Mouse (Mus musculus) heart, embryonic 16.5 days (tissue): Measurements from ENCODE around the gene Abcc4. TPM values are rescaled to one million over a fixed set of nuclear protein-coding genes. Genes with fewer than 3 reads are reported as not detected.
A peak's percentile ranks its signal among the peaks of the same experiment; 100 is the strongest.

Experiments used
- ATAC-seq: fragments of 200-750 bp; cut with Nextera tagmentation; replicated peaks from 2 replicates; pipeline ENCODE4 v1.8.0; 2017; ENCODE audit warnings: moderate number of reproducible peaks; ENCODE audit not compliant: insufficient read depth, low FRiP score; ENCODE audit errors: extremely low read depth
- H3K27ac ChIP-seq: fragments of 300-500 bp; sonication (generic); 2 replicates; pipeline ENCODE4 v1.5.1; 2014; ENCODE audit warnings: mild to moderate bottlenecking, low read length, control low read depth, moderate library complexity
- H3K27me3 ChIP-seq: fragments of 300-500 bp; sonication (generic); 2 replicates; pipeline ENCODE4 v1.6.1; 2014; ENCODE audit warnings: low read length, mixed read lengths; ENCODE audit not compliant: control insufficient read depth, insufficient read depth
- H3K36me3 ChIP-seq: fragments of 300-500 bp; sonication (generic); 2 replicates; pipeline ENCODE4 v1.6.1; 2014; ENCODE audit not compliant: control insufficient read depth, insufficient read depth
- H3K4me1 ChIP-seq: fragments of 300-500 bp; sonication (generic); 2 replicates; pipeline ENCODE4 v1.6.1; 2014; ENCODE audit warnings: low read length, mixed read lengths; ENCODE audit not compliant: control insufficient read depth, insufficient read depth
- H3K4me2 ChIP-seq: fragments of 300-500 bp; sonication (generic); 2 replicates; pipeline ENCODE4 v1.6.1; 2014; ENCODE audit warnings: low read depth, mild to moderate bottlenecking, control low read depth, low read length
- H3K4me3 ChIP-seq: fragments of 300-500 bp; sonication (generic); 2 replicates; pipeline ENCODE4 v1.5.1; 2014; ENCODE audit warnings: mild to moderate bottlenecking, control low read depth, low read length
- H3K9ac ChIP-seq: fragments of 300-500 bp; sonication (generic); 2 replicates; pipeline ENCODE4 v1.6.1; 2014; ENCODE audit warnings: low read length, control low read depth
- H3K9me3 ChIP-seq: fragments of 300-500 bp; sonication (generic); replicated peaks from 2 replicates; pipeline ENCODE4 v1.6.1; 2016; ENCODE audit warnings: low read length; ENCODE audit not compliant: control insufficient read depth
- WGBS: fragments of 180-500 bp; shearing (Covaris S2); extraction: QIAGEN DNeasy Blood & Tissue Kit; methylation state at CpG from one replicate; pipeline ENCODE4 v1.1.7; 2014; 5-methylcytosine and 5-hydroxymethylcytosine counted together
- polyA plus RNA-seq: library from polyadenylated mRNA; unstranded; fragments of >200 nt; fragmentation: Nextera tagmentation; extraction: Ambion mirVana; gene quantifications from 2 replicates; pipeline ENCODE4 v1.2.1, GENCODE M21; 2015

The Abcc4 gene
- polyA plus RNA-seq, 1 experiment from 2014 or later, result 1.6 TPM

DNA sequence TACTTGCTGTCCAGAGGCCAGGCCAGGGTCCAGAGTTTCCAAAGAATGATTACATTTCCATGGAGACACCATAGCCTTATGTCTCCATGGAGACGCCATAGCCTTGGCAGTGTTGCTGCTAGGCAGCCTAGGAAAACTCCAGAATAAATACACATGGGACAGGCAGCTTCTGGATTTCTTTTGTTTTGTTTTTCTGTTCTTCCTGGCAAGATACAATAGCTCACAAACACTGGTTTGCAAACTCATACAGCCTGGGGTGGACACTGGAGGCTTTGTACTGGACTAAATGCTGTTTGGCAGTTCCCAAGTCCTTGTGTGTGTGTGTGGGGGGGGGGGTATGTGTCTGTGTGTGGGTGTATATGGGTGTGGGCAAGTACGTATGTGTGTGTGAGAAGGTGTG, 29.1 kb upstream of the Abcc4 start:
- Histone ChIP-seq H3K9me3 (peaks cover 2% of the 10 kb centered on the region), H3K27ac (no peak overlapping the region), H3K27me3 (no peaks in the 10 kb centered on the region), H3K36me3 (no peaks in the 10 kb centered on the region), H3K4me3 (no peak overlapping the region), H3K9ac (no peak overlapping the region), H3K4me2 (no peak overlapping the region), H3K4me1 (peaks cover 2% of the 10 kb centered on the region; the same call in 1 of the 2 replicates)
- 0 out of 2 replicates have a peak, but pooled peaks have one; percentile 45 for ATAC-seq
- WGBS, result 57% methylated on average over 2 of the region's 2 CpGs

GRCm38 (mm10) chr14:118733146-118733545, 27.1 kb upstream of the Abcc4 start:
- Histone ChIP-seq H3K4me2 (no peak overlapping the region), H3K4me1 (peaks cover 2% of the 10 kb centered on the region; the same call in 1 of the 2 replicates), H3K27me3 (no peaks in the 10 kb centered on the region), H3K4me3 (no peak overlapping the region), H3K27ac (no peak overlapping the region), H3K36me3 (no peaks in the 10 kb centered on the region), H3K9me3 (no peaks in the 10 kb centered on the region), H3K9ac (no peak overlapping the region)
- WGBS, result 81% methylated on average over 5 of the region's 5 CpGs
- ATAC-seq, result no peak

DNA sequence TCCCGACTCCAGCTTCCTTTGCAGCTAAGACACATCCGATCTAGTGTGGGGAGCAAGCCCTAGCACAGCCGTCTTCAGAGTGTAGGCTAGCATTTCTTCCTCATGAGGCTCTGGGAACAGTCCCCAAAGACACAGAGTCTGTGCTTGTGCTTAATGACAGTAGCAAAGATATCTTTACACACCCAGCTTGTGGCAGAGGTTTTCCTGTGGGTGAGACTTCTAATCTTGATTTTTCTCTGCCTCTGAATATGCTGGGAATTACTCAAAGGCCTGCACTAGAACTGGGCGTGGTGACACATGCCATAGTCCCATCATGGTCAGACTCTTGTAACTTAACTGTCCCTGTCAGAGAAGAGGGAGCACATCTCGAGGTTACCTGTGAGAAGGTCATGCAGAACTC, 24.6 kb upstream of the Abcc4 start:
- Histone ChIP-seq H3K4me3 (no peak overlapping the region), H3K9ac (no peak overlapping the region), H3K27me3 (no peaks in the 10 kb centered on the region), H3K4me2 (no peak overlapping the region), H3K36me3 (no peaks in the 10 kb centered on the region), H3K4me1 (no peaks in the 10 kb centered on the region), H3K27ac (no peak overlapping the region), H3K9me3 (no peaks in the 10 kb centered on the region)
- ATAC-seq, result no peak
- 73% methylated on average over 5 of the region's 5 CpGs for WGBS

- Histone ChIP-seq H3K4me3 (no peak overlapping the region), H3K27me3 (no peaks in the 10 kb centered on the region), H3K4me2 (no peak overlapping the region), H3K9ac (no peak overlapping the region), H3K9me3 (no peaks in the 10 kb centered on the region), H3K27ac (no peak overlapping the region), H3K36me3 (no peaks in the 10 kb centered on the region), H3K4me1 (no peaks in the 10 kb centered on the region)
- ATAC-seq, result no peak
- 63% methylated on average over 5 of the region's 5 CpGs for WGBS
Observed at GRCm38 (mm10) chr14:118725467-118725866, 19.4 kb upstream of the Abcc4 start.

DNA sequence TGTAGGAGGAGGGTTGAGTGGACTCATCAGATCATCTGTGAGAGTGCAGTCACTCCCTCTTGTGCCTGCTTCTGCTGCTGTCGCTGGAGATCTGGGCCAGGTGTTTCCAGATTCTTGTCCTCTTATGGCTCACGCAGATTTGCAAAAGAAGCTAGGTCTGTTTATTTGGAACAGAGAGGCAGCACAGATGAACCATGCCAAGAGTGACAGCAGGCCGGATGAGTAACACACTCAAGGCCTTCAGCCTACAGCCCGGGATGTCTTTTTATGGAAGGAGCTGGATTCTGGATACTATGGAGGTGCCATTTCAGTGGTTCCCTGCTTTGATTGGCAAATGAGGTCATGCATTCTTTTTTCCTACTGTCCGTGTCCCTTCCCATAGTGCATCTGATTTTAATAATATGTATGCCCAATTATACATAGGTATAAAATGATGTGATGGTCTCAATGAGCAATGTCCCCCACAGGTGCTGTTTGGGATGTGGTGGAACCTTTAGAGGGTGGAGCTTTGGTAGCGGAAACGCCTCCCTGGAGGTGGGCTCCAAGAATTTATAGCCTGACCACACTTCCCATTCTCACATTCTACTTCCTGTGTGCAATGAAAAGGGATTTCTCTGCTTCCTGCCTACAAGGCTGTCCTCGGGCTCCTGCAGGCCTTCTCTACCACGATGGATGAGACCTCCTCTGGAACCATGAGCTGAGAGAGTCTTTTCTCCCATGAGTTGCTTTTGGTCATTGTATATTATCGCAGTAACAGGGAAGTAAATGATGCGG, 18.1 kb upstream of the Abcc4 start:
- 77% methylated on average over 11 of the region's 11 CpGs for WGBS
- no peaks in the 10 kb centered on the region for H3K9me3 ChIP-seq
- no peak overlapping the region for H3K27ac ChIP-seq
- H3K27me3 ChIP-seq, result no peaks in the 10 kb centered on the region
- no peak overlapping the region for H3K9ac ChIP-seq
- H3K4me2 ChIP-seq, result no peak overlapping the region
- H3K4me1 ChIP-seq, result peaks cover 10% of the 10 kb centered on the region
- ATAC-seq, result no peak
- H3K36me3 ChIP-seq, result no peaks in the 10 kb centered on the region
- no peak overlapping the region for H3K4me3 ChIP-seq

GRCm38 (mm10) chr14:118719566-118720174, 13.7 kb upstream of the Abcc4 start:
- Histone ChIP-seq H3K4me2 (peak overlapping the region; percentile 4; the same call in 1 of the 2 replicates), H3K4me3 (no peak overlapping the region), H3K4me1 (peaks cover 10% of the 10 kb centered on the region), H3K27ac (peak overlapping the region; percentile 33), H3K9ac (no peak overlapping the region), H3K9me3 (no peaks in the 10 kb centered on the region), H3K36me3 (no peaks in the 10 kb centered on the region), H3K27me3 (no peaks in the 10 kb centered on the region)
- 57% methylated on average over 10 of the region's 10 CpGs for WGBS
- peak; percentile 61; the same call in 1 of the 2 replicates for ATAC-seq

DNA sequence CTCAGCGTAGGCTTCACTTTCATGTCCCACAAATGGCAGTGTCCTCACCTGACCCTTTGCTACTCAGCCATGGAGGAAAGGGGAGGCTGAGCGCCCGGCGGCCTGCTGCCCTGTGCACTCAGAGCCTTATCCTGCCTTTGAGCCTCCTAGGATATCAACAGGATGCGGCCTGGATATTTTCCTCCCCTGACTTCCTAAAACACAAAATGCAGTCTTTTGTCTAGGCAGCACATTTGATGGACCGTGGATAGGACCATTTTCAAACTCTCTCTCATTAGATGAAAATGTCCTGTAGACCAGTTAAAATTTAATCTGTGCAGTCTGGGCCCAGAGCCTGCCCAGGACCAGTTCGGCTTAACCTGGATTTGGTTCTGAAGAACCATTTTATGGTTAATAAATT, 12.6 kb upstream of the Abcc4 start:
- no peaks in the 10 kb centered on the region for H3K9me3 ChIP-seq
- 66% methylated on average over 7 of the region's 7 CpGs for WGBS
- no peak overlapping the region for H3K4me3 ChIP-seq
- peaks cover 15% of the 10 kb centered on the region for H3K4me1 ChIP-seq
- no peak overlapping the region for H3K27ac ChIP-seq
- no peaks in the 10 kb centered on the region for H3K36me3 ChIP-seq
- 0 out of 2 replicates have a peak, but pooled peaks have one; percentile 38 for ATAC-seq
- H3K9ac ChIP-seq, result no peak overlapping the region
- H3K27me3 ChIP-seq, result no peaks in the 10 kb centered on the region
- no peak overlapping the region for H3K4me2 ChIP-seq

GRCm38 (mm10) chr14:118716372-118717312, 10.6 kb upstream of the Abcc4 start:
- Histone ChIP-seq H3K9me3 (no peaks in the 10 kb centered on the region), H3K4me2 (no peak overlapping the region), H3K27ac (no peak overlapping the region), H3K4me1 (peaks cover 21% of the 10 kb centered on the region), H3K27me3 (no peaks in the 10 kb centered on the region), H3K36me3 (no peaks in the 10 kb centered on the region), H3K9ac (no peak overlapping the region), H3K4me3 (no peak overlapping the region)
- 90% methylated on average over 16 of the region's 16 CpGs for WGBS
- ATAC-seq, result no peak
